Mouse (Mus musculus): ENCODE data around the gene Aox3. TPM values are rescaled to one million over a fixed set of nuclear protein-coding genes. Genes with fewer than 3 reads are reported as not detected.
A peak's percentile ranks its signal among the peaks of the same experiment; 100 is the strongest.

The Aox3 gene
- 0.14 TPM in 1 of 2 replicates, not detected in the other for polyA plus RNA-seq (2014; fragmentation: Nextera tagmentation; extraction: Ambion mirVana)

GRCm38 (mm10) chr1:58112880-58113279, at the start of gene Aox3:
Gene Aox3, plus strand, starts transcription at chr1:58113130.
- H3K9ac ChIP-seq (ENCODE audit: low read length), result no peak within 1 kb of the TSS
- H3K36me3 ChIP-seq (ENCODE audit: control insufficient read depth, insufficient read depth, low read length), result no peaks in the 10 kb centered on the region
- H3K4me2 ChIP-seq (ENCODE audit: low read depth), result no peak within 1 kb of the TSS
- no peak within 1 kb of the TSS for H3K27ac ChIP-seq (ENCODE audit: low read depth, low read length)
- no peak within 1 kb of the TSS for H3K4me3 ChIP-seq (ENCODE audit: low read depth, low read length)
- DNase-seq (ENCODE audit: low spot score) (peak; percentile 80), ATAC-seq (ENCODE audit: insufficient read depth, low FRiP score, low TSS enrichment) (no peak)
- no peaks in the 10 kb centered on the region for H3K9me3 ChIP-seq (ENCODE audit: control insufficient read depth, low read length)
- no peaks in the 10 kb centered on the region for H3K27me3 ChIP-seq (ENCODE audit: control insufficient read depth, insufficient read depth, low read length)
- H3K4me1 ChIP-seq (ENCODE audit: control insufficient read depth, insufficient read depth, low read length), result no peaks in the 10 kb centered on the region
- WGBS, result 19% methylated on average over 11 of the region's 11 CpGs

GRCm38 (mm10) chr1:58065151-58065550, 47.8 kb upstream of the Aox3 start:
- H3K4me3 ChIP-seq (ENCODE audit: low read depth, low read length), result no peak overlapping the region
- H3K4me2 ChIP-seq (ENCODE audit: low read depth), result no peak overlapping the region
- no peak for ATAC-seq (ENCODE audit: insufficient read depth, low FRiP score, low TSS enrichment)
- 89% methylated on average over 5 of the region's 5 CpGs for WGBS
- no peaks in the 10 kb centered on the region for H3K4me1 ChIP-seq (ENCODE audit: control insufficient read depth, insufficient read depth, low read length)
- DNase-seq (ENCODE audit: low spot score), result no peak
- H3K27ac ChIP-seq (ENCODE audit: low read depth, low read length), result no peak overlapping the region
- no peaks in the 10 kb centered on the region for H3K36me3 ChIP-seq (ENCODE audit: control insufficient read depth, insufficient read depth, low read length)
- no peak overlapping the region for H3K9ac ChIP-seq (ENCODE audit: low read length)
- H3K27me3 ChIP-seq (ENCODE audit: control insufficient read depth, insufficient read depth, low read length), result no peaks in the 10 kb centered on the region
- no peaks in the 10 kb centered on the region for H3K9me3 ChIP-seq (ENCODE audit: control insufficient read depth, low read length)

GRCm38 (mm10) chr1:58065606-58066005, 47.3 kb upstream of the Aox3 start:
- H3K4me1 ChIP-seq (ENCODE audit: control insufficient read depth, insufficient read depth, low read length), result no peaks in the 10 kb centered on the region
- no peak overlapping the region for H3K9ac ChIP-seq (ENCODE audit: low read length)
- no peaks in the 10 kb centered on the region for H3K36me3 ChIP-seq (ENCODE audit: control insufficient read depth, insufficient read depth, low read length)
- H3K4me3 ChIP-seq (ENCODE audit: low read depth, low read length), result no peak overlapping the region
- H3K4me2 ChIP-seq (ENCODE audit: low read depth), result no peak overlapping the region
- ATAC-seq (ENCODE audit: insufficient read depth, low FRiP score, low TSS enrichment), result no peak
- WGBS, result 88% methylated on average over 3 of the region's 3 CpGs
- H3K27me3 ChIP-seq (ENCODE audit: control insufficient read depth, insufficient read depth, low read length), result no peaks in the 10 kb centered on the region
- no peak for DNase-seq (ENCODE audit: low spot score)
- H3K27ac ChIP-seq (ENCODE audit: low read depth, low read length), result no peak overlapping the region
- H3K9me3 ChIP-seq (ENCODE audit: control insufficient read depth, low read length), result no peaks in the 10 kb centered on the region

GRCm38 (mm10) chr1:58069181-58069580, 43.7 kb upstream of the Aox3 start:
- ATAC-seq (ENCODE audit: insufficient read depth, low FRiP score, low TSS enrichment) (no peak), DNase-seq (ENCODE audit: low spot score) (no peak)
- Histone ChIP-seq H3K4me1 (ENCODE audit: control insufficient read depth, insufficient read depth, low read length) (no peaks in the 10 kb centered on the region), H3K27ac (ENCODE audit: low read depth, low read length) (no peak overlapping the region), H3K9me3 (ENCODE audit: control insufficient read depth, low read length) (no peaks in the 10 kb centered on the region), H3K4me3 (ENCODE audit: low read depth, low read length) (no peak overlapping the region), H3K27me3 (ENCODE audit: control insufficient read depth, insufficient read depth, low read length) (no peaks in the 10 kb centered on the region), H3K9ac (ENCODE audit: low read length) (no peak overlapping the region), H3K36me3 (ENCODE audit: control insufficient read depth, insufficient read depth, low read length) (no peaks in the 10 kb centered on the region), H3K4me2 (ENCODE audit: low read depth) (no peak overlapping the region)
- WGBS, result 92% methylated on average over 6 of the region's 6 CpGs

GRCm38 (mm10) chr1:58070091-58070490, 42.8 kb upstream of the Aox3 start:
- no peaks in the 10 kb centered on the region for H3K27me3 ChIP-seq (ENCODE audit: control insufficient read depth, insufficient read depth, low read length)
- no peak overlapping the region for H3K4me2 ChIP-seq (ENCODE audit: low read depth)
- no peaks in the 10 kb centered on the region for H3K9me3 ChIP-seq (ENCODE audit: control insufficient read depth, low read length)
- no peak overlapping the region for H3K4me3 ChIP-seq (ENCODE audit: low read depth, low read length)
- no peak overlapping the region for H3K27ac ChIP-seq (ENCODE audit: low read depth, low read length)
- 93% methylated on average over 11 of the region's 11 CpGs for WGBS
- no peaks in the 10 kb centered on the region for H3K36me3 ChIP-seq (ENCODE audit: control insufficient read depth, insufficient read depth, low read length)
- H3K9ac ChIP-seq (ENCODE audit: low read length), result no peak overlapping the region
- no peak for ATAC-seq (ENCODE audit: insufficient read depth, low FRiP score, low TSS enrichment)
- DNase-seq (ENCODE audit: low spot score), result no peak
- H3K4me1 ChIP-seq (ENCODE audit: control insufficient read depth, insufficient read depth, low read length), result no peaks in the 10 kb centered on the region

- no peaks in the 10 kb centered on the region for H3K36me3 ChIP-seq (ENCODE audit: control insufficient read depth, insufficient read depth, low read length)
- no peak for DNase-seq (ENCODE audit: low spot score)
- no peak for ATAC-seq (ENCODE audit: insufficient read depth, low FRiP score, low TSS enrichment)
- H3K27me3 ChIP-seq (ENCODE audit: control insufficient read depth, insufficient read depth, low read length), result no peaks in the 10 kb centered on the region
- no peak overlapping the region for H3K4me2 ChIP-seq (ENCODE audit: low read depth)
- no peak overlapping the region for H3K4me3 ChIP-seq (ENCODE audit: low read depth, low read length)
- no peaks in the 10 kb centered on the region for H3K4me1 ChIP-seq (ENCODE audit: control insufficient read depth, insufficient read depth, low read length)
- H3K27ac ChIP-seq (ENCODE audit: low read depth, low read length), result no peak overlapping the region
- no peak overlapping the region for H3K9ac ChIP-seq (ENCODE audit: low read length)
- WGBS, result 91% methylated on average over 9 of the region's 9 CpGs
- H3K9me3 ChIP-seq (ENCODE audit: control insufficient read depth, low read length), result no peaks in the 10 kb centered on the region
Measured at GRCm38 (mm10) chr1:58071006-58071405, 41.9 kb upstream of the Aox3 start.

- no peaks in the 10 kb centered on the region for H3K36me3 ChIP-seq (ENCODE audit: control insufficient read depth, insufficient read depth, low read length)
- WGBS, result 94% methylated on average over 1 of the region's 1 CpGs
- H3K4me1 ChIP-seq (ENCODE audit: control insufficient read depth, insufficient read depth, low read length), result no peaks in the 10 kb centered on the region
- H3K9me3 ChIP-seq (ENCODE audit: control insufficient read depth, low read length), result no peaks in the 10 kb centered on the region
- no peak overlapping the region for H3K4me3 ChIP-seq (ENCODE audit: low read depth, low read length)
- H3K27ac ChIP-seq (ENCODE audit: low read depth, low read length), result no peak overlapping the region
- H3K4me2 ChIP-seq (ENCODE audit: low read depth), result no peak overlapping the region
- H3K9ac ChIP-seq (ENCODE audit: low read length), result no peak overlapping the region
- no peak for ATAC-seq (ENCODE audit: insufficient read depth, low FRiP score, low TSS enrichment)
- no peaks in the 10 kb centered on the region for H3K27me3 ChIP-seq (ENCODE audit: control insufficient read depth, insufficient read depth, low read length)
- DNase-seq (ENCODE audit: low spot score), result no peak
Measured at GRCm38 (mm10) chr1:58071509-58071908, 41.4 kb upstream of the Aox3 start.

GRCm38 (mm10) chr1:58072416-58072815, 40.5 kb upstream of the Aox3 start:
- Histone ChIP-seq H3K27ac (ENCODE audit: low read depth, low read length) (no peak overlapping the region), H3K4me3 (ENCODE audit: low read depth, low read length) (no peak overlapping the region), H3K27me3 (ENCODE audit: control insufficient read depth, insufficient read depth, low read length) (no peaks in the 10 kb centered on the region), H3K9me3 (ENCODE audit: control insufficient read depth, low read length) (no peaks in the 10 kb centered on the region), H3K4me1 (ENCODE audit: control insufficient read depth, insufficient read depth, low read length) (no peaks in the 10 kb centered on the region), H3K9ac (ENCODE audit: low read length) (no peak overlapping the region), H3K4me2 (ENCODE audit: low read depth) (no peak overlapping the region), H3K36me3 (ENCODE audit: control insufficient read depth, insufficient read depth, low read length) (no peaks in the 10 kb centered on the region)
- no peak for ATAC-seq (ENCODE audit: insufficient read depth, low FRiP score, low TSS enrichment)
- DNase-seq (ENCODE audit: low spot score), result no peak
- 69% methylated on average over 2 of the region's 2 CpGs for WGBS

GRCm38 (mm10) chr1:58072991-58073730, 39.8 kb upstream of the Aox3 start:
- Histone ChIP-seq H3K27me3 (ENCODE audit: control insufficient read depth, insufficient read depth, low read length) (no peaks in the 10 kb centered on the region), H3K4me1 (ENCODE audit: control insufficient read depth, insufficient read depth, low read length) (no peaks in the 10 kb centered on the region), H3K27ac (ENCODE audit: low read depth, low read length) (no peak overlapping the region), H3K9ac (ENCODE audit: low read length) (no peak overlapping the region), H3K4me2 (ENCODE audit: low read depth) (no peak overlapping the region), H3K36me3 (ENCODE audit: control insufficient read depth, insufficient read depth, low read length) (no peaks in the 10 kb centered on the region), H3K9me3 (ENCODE audit: control insufficient read depth, low read length) (no peaks in the 10 kb centered on the region), H3K4me3 (ENCODE audit: low read depth, low read length) (no peak overlapping the region)
- ATAC-seq (ENCODE audit: insufficient read depth, low FRiP score, low TSS enrichment) (no peak), DNase-seq (ENCODE audit: low spot score) (no peak)
- WGBS, result 74% methylated on average over 12 of the region's 12 CpGs
